Mouse (Mus musculus) right cerebral cortex, postnatal 36 days (tissue): Measurements from ENCODE around the gene Parm1.

Source experiments
- DNase-seq, 2 experiments: peaks; one replicate each; pipeline ENCODE4 v3.0.0; 2022; ENCODE audit warnings: low spot score in 2 of 2, mixed read lengths in 1 of 2

Parm1 gene

GRCm38 (mm10) chr5:91517480-91518301 lies at the start of gene Parm1:
Gene Parm1, plus strand, starts transcription at chr5:91517615.
- peak; percentile 69 to 74 for DNase-seq

GRCm38 (mm10) chr5:91475241-91475640 lies 42.2 kb upstream of the Parm1 start:
- peak in 1 of 2 experiments; percentile 27 for DNase-seq

GRCm38 (mm10) chr5:91476863-91477262 lies 40.6 kb upstream of the Parm1 start:
- DNase-seq = no peak

GRCm38 (mm10) chr5:91478673-91479072 lies 38.7 kb upstream of the Parm1 start:
- no peak for DNase-seq

- DNase-seq = no peak
These were observed 37.3 kb upstream of the Parm1 start for GRCm38 (mm10) chr5:91480129-91480528.

GRCm38 (mm10) chr5:91484324-91484723 lies 33.1 kb upstream of the Parm1 start:
- DNase-seq = no peak

GRCm38 (mm10) chr5:91494456-91494855 lies 23.0 kb upstream of the Parm1 start:
- no peak for DNase-seq

GRCm38 (mm10) chr5:91501361-91501760 lies 16.1 kb upstream of the Parm1 start:
- DNase-seq = no peak

- DNase-seq = no peak
These were observed 15.0 kb upstream of the Parm1 start for GRCm38 (mm10) chr5:91502366-91502765.

- no peak for DNase-seq
These were observed 13.0 kb upstream of the Parm1 start for GRCm38 (mm10) chr5:91504320-91504922.

GRCm38 (mm10) chr5:91517077-91517476 lies 338 bp upstream of the Parm1 start:
- no peak for DNase-seq

GRCm38 (mm10) chr5:91518302-91518790 lies 931 bp downstream of the Parm1 start:
- no peak for DNase-seq

- no peak for DNase-seq
These were observed 1.5 kb downstream of the Parm1 start for GRCm38 (mm10) chr5:91518946-91519345.

GRCm38 (mm10) chr5:91519521-91519920 lies 2.1 kb downstream of the Parm1 start:
- no peak for DNase-seq

GRCm38 (mm10) chr5:91532748-91533496 lies 15.5 kb downstream of the Parm1 start:
- DNase-seq = no peak

GRCm38 (mm10) chr5:91559071-91559610 lies 41.7 kb downstream of the Parm1 start:
- DNase-seq = no peak

- DNase-seq = no peak
These were observed 42.3 kb downstream of the Parm1 start for GRCm38 (mm10) chr5:91559711-91560110.

GRCm38 (mm10) chr5:91561394-91561793 lies 44.0 kb downstream of the Parm1 start:
- DNase-seq = no peak

- DNase-seq = no peak
These were observed 45.1 kb downstream of the Parm1 start for GRCm38 (mm10) chr5:91562486-91562885.

- DNase-seq = no peak
These were observed 46.6 kb downstream of the Parm1 start for GRCm38 (mm10) chr5:91564054-91564453.

GRCm38 (mm10) chr5:91565458-91565857 lies 48.0 kb downstream of the Parm1 start:
- DNase-seq = no peak

GRCm38 (mm10) chr5:91566591-91566990 lies 49.2 kb downstream of the Parm1 start:
- DNase-seq = no peak
